Mouse (Mus musculus) E14TG2a.4 (cell line): Measurements from ENCODE around the gene Nav1.

Experiments used
- CTCF ChIP-seq: conservative IDR thresholded peaks from 2 replicates; pipeline ENCODE4 v1.5.1; 2014; ENCODE audit warnings: low read length
- NANOG ChIP-seq: IDR thresholded peaks from 2 replicates; pipeline ENCODE4 v1.6.1; 2014; ENCODE audit warnings: borderline replicate concordance, low read length, mixed read lengths
- POU5F1 ChIP-seq: IDR thresholded peaks from 2 replicates; pipeline ENCODE4 v1.6.1; 2014; ENCODE audit warnings: low read length, borderline replicate concordance

GRCm38 (mm10) chr1:135523344-135523743, 83.8 kb downstream of the Nav1 start:
- TF ChIP-seq CTCF (no peak), POU5F1 (no peak), NANOG (no peak)
